In the genomic region with DNA sequence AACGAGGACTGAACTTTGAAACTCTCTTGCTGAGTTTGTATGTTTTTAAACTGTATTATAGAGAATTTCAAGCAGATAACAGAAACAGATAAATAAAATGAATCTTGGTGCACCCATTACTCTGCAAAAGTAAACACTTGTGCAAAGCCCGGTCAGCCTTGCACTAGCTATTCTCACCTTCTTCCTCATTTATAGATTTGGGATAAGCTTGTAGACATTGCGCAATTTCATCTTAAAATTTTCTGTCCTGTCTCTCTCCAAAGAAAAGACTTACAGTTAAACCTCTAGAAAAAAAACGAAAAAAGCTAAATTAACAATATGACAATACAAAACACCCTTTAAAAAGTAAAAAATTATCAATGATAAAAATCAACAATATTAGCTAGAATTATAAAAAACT, we compare ENCODE assay signal across 34 mouse cellular contexts.
"Had no signal": no experiment of that assay in that cellular context is flagged by ENCODE, and none has a peak within 500 bp of the region (broad histone marks: within the 10 kb centered on the region; RNA-seq: fewer than 3 reads in every experiment).

No protein-coding gene starts in this region.

- H3K9me3 ChIP-seq: heart, embryonic 10.5 days; heart, embryonic 12.5 days; heart, embryonic 13.5 days; heart, embryonic 15.5 days; hindbrain, embryonic 10.5 days; hindbrain, embryonic 12.5 days; hindbrain, embryonic 13.5 days; hindbrain, embryonic 15.5 days; intestine, embryonic 15.5 days; kidney, embryonic 15.5 days had no signal

- H3K9ac ChIP-seq: heart, embryonic 12.5 days; heart, embryonic 13.5 days; heart, embryonic 15.5 days; hindbrain, embryonic 12.5 days; hindbrain, embryonic 13.5 days; hindbrain, embryonic 14.5 days; hindbrain, embryonic 15.5 days; intestine, embryonic 15.5 days; kidney, embryonic 15.5 days had no signal

- H3K4me1 ChIP-seq: heart, embryonic 10.5 days; heart, embryonic 12.5 days; heart, embryonic 13.5 days; heart, embryonic 15.5 days; hindbrain, embryonic 10.5 days; hindbrain, embryonic 12.5 days; hindbrain, embryonic 13.5 days; hindbrain, embryonic 15.5 days; intestine, embryonic 15.5 days; kidney, embryonic 15.5 days had no signal

- H3K36me3 ChIP-seq: heart, embryonic 10.5 days; heart, embryonic 12.5 days; heart, embryonic 13.5 days; heart, embryonic 15.5 days; hindbrain, embryonic 10.5 days; hindbrain, embryonic 12.5 days; hindbrain, embryonic 13.5 days; hindbrain, embryonic 15.5 days; intestine, embryonic 15.5 days; kidney, embryonic 15.5 days had no signal

- H3K4me3 ChIP-seq: heart, embryonic 10.5 days; heart, embryonic 12.5 days; heart, embryonic 13.5 days; heart, embryonic 15.5 days; hindbrain, embryonic 10.5 days; hindbrain, embryonic 12.5 days; hindbrain, embryonic 13.5 days; hindbrain, embryonic 15.5 days; intestine, embryonic 15.5 days; kidney, embryonic 15.5 days; layer of hippocampus, adult 2 months; left cerebral cortex, adult 2 months had no signal

- H3K27me3 ChIP-seq: heart, embryonic 12.5 days; heart, embryonic 13.5 days; heart, embryonic 15.5 days; hindbrain, embryonic 12.5 days; hindbrain, embryonic 13.5 days; hindbrain, embryonic 15.5 days; intestine, embryonic 15.5 days; kidney, embryonic 15.5 days had no signal

- ATAC-seq: hindbrain, embryonic 16.5 days; hindbrain, postnatal 0 days; inflammation-experienced regulatory T-cells, adult 6 months; intestine, embryonic 15.5 days; intestine, postnatal 0 days had no signal

- H3K4me2 ChIP-seq: heart, embryonic 11.5 days; heart, embryonic 12.5 days; heart, embryonic 13.5 days; heart, embryonic 15.5 days; hindbrain, embryonic 12.5 days; hindbrain, embryonic 13.5 days; hindbrain, embryonic 14.5 days; hindbrain, embryonic 15.5 days; intestine, embryonic 15.5 days; kidney, embryonic 15.5 days had no signal

- H3K27ac ChIP-seq: heart, embryonic 10.5 days; heart, embryonic 13.5 days; heart, embryonic 15.5 days; hindbrain, embryonic 10.5 days; hindbrain, embryonic 12.5 days; hindbrain, embryonic 13.5 days; hindbrain, embryonic 14.5 days; hindbrain, embryonic 15.5 days; hindbrain, postnatal 0 days; intestine, embryonic 15.5 days; kidney, embryonic 15.5 days; kidney, postnatal 0 days; layer of hippocampus, adult 2 months; left cerebral cortex, adult 2 months had no signal

- DNase-seq: heart, postnatal 10 days; heart, postnatal 14 days; heart, postnatal 36 days; heart, postnatal 4 days; kidney, adult 11 months; kidney, adult 18-20 months; kidney, adult 2 months; kidney, adult 8-10 months; kidney, adult 9 months; kidney, postnatal 10 days; kidney, postnatal 14 days; kidney, postnatal 25 days; kidney, postnatal 36 days; kidney, postnatal 4 days; layer of hippocampus, adult 9-11 months had no signal
